Mouse (Mus musculus): ENCODE measurements at regions not wholly inside any gene's neighbourhood (a gene's known extent, or its start where the extent isn't known, plus 50 kb on each side); places are given as distances from the start of the nearest gene placed in this dataset.

GRCm38 (mm10) chr1:57032407-57032806, 54.0 kb upstream of the Satb2 start:
- peak; percentile 1 for DNase-seq (ENCODE audit: low read depth)

DNA sequence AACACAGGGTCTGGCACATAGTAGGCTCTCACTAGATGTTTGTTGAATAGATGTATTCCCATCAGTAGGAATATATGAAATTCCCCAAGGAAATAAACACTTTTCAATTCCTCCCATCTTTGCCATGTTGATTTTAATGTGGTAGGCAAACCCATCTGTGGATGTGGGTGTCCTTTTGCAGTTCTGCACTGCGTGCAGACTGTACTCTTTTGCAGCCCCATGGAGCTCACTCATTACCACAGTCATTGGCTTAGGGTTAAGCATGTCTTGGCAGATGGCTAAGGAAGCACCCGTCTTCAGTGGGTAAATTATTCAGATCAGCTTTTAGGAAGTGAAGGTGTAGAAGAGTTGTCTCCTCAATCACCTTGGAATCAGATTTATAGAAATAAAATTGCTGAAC, 54.8 kb upstream of the Satb2 start:
- DNase-seq (ENCODE audit: low read depth): no peak

- DNase-seq (ENCODE audit: low read depth): no peak
Measured at GRCm38 (mm10) chr1:57034411-57034810, 56.0 kb upstream of the Satb2 start.

DNA sequence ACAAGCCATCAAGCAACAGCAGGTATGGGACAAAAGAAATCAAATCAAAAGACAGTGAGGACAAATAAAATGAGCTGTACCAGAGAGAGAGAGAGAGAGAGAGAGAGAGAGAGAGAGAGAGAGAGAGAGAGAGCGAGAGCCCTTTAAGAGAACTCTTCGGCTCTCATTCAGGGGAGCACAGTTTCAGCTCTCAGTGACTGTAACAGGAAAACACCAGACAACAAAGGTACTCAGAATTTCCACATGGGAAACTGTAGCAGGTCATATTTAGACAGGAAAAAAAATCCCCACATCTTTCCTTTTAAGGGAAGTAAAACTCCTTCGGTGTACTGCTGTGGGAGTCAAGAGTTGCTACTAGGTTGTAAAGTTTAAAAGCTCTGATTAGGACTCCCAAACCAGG, 57.9 kb upstream of the Satb2 start:
- no peak for DNase-seq (ENCODE audit: low read depth)

DNA sequence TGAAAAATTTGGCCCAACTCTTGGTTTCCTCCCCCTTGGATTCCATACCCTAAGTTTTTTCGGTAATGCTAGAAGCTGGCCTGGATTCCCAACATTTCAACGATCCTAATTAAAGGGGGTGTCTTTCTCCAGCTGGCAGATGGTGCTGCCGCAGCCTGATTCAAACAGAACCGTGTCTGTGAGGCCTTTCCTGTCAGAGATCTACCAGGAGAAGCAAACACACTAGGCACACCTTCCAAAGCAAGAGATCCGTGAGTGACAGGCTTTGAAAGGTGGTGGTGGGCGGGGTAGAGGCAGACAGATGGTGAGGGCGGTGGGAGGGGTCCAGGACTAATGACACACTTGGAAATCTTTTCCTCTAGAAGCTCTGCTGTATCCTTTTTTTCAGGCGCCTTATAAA, 61.8 kb upstream of the Satb2 start:
- DNase-seq (ENCODE audit: low read depth): no peak

- DNase-seq (ENCODE audit: low read depth): no peak
Measured at GRCm38 (mm10) chr1:57041578-57041977, 63.1 kb upstream of the Satb2 start.

GRCm38 (mm10) chr1:57053836-57054235, 75.4 kb upstream of the Satb2 start:
- DNase-seq (ENCODE audit: low read depth): no peak

DNA sequence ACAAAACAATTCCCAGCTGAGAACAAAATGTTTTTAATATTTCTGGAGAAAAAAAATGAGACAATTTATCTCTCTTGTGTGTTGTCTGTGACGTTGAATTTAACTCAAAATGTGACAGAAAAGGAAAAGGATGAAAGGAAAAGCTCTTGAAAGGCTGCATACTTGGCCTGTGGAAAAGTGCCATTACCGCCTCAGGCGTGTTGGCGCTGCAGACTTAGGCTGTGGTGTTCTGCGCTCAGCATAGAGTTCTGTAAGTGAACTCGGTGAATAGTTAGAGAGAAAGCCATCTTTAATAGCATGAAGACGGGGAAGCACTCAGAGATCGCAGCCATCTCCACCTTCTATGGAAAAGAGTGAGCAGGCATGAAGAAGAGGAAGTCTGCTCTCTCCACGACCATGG, 77.5 kb upstream of the Satb2 start:
- no peak for DNase-seq (ENCODE audit: low read depth)

GRCm38 (mm10) chr1:57059216-57059615, 80.8 kb upstream of the Satb2 start:
- DNase-seq (ENCODE audit: low read depth): no peak

DNA sequence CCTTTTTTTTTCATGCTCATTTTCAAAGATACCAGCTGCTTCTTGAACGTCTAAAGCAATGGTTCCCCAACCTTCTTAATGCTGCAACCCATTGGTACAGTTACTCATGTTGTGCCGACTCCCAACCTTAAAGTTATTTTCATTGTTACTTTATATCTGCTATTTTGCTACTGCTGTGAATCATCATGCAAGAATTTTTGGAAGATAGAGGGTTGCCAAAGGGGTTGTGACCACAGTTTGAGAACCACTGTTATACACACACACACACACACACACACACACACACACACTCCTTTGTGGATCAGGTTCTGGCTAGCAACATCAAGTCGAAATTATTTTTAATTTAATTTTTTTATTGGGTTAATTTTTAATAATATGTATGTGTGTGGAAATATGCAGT, 96.8 kb upstream of the Satb2 start:
- no peak for DNase-seq (ENCODE audit: low read depth)

- DNase-seq (ENCODE audit: low read depth): no peak
Measured at GRCm38 (mm10) chr1:57076696-57077095, 98.2 kb upstream of the Satb2 start.

DNA sequence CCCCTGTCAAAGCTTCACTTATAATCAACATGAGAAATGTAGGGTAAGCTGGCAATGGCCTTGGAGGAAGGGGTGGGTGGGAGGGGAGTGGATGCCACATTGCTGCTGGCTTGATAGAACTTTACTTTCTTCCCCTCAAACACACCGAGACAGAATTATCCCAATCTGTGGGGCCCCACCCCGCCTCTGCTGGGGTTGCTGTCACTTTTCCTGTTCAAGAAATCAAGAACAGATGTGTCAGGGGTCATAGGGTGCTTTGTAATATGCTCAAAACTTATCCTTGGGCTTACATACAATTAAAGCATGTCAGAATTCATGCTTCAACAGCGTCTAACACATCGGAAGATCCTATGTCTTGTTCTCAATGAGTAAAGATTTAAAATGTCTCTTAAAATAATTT, 101.9 kb upstream of the Satb2 start:
- no peak for DNase-seq (ENCODE audit: low read depth)

- no peak for DNase-seq (ENCODE audit: low read depth)
Measured at GRCm38 (mm10) chr1:57083134-57083533, 104.7 kb upstream of the Satb2 start.

DNA sequence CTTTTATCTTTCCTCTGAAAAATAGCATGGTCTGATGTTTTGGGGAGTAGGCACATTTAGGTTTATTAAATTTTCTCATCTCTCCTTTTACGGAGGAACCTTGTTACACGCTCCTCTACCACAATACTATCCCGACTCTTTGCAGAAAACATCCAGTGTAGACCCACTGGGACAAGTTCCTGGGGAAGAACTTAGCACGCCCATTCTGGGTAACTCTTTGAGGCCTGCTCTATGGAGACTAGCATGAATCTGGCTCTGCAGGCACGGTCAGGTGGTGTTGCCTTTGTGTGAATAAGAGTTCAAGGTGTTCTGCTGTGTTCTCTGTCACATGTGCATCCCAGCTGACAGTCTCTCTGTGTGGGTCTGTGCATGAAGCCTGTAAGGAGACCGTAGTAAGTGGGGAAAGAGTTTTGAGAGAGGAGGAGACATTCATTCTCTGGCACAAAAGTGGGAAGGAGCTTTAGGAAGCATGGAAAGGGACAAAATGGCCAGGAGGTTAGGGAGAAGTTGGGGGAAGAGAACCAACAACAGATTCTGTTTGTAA, 105.2 kb upstream of the Satb2 start:
- DNase-seq (ENCODE audit: low read depth): no peak

DNA sequence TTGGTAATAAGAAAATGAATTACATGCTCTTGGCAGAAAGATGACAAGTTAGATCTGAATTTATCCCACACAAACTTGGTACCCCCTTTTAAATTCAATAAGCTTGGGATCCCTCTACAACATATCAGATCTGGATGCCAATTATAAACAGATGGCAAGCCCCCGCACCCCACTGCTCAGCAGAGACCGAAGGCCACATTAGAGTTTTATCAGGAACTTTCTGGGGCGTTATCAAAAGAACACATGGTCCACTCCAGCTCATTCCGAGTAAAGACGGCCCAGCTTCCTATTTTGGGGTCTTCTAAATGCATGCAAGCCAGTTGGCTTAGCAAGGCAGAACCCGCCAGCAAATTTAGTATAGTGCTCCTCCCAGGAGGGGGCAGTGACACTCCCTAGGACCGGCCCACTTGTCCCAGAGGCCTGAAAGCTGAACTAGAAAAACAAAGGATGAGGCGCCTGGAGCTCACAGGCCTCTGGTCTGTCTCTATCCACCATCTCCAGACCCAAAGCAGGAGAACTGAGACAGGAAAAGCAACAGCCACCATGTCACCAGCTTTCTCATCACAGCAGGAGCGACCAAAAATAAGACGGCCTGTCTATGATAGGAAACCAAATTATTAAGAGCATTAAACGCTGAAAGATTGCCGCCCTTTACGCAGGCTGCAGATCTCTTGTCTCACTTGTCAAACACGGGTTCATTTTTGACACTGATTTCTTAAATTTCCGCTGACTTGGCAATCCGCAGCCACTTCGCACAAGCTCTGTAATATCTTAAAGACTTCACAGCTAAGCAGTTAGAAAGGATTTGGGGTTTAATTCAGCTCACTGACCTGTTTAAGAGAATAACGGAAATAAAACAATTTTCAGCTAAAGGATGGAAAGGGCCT, 117.2 kb upstream of the Satb2 start:
- DNase-seq (ENCODE audit: low read depth): no peak

DNA sequence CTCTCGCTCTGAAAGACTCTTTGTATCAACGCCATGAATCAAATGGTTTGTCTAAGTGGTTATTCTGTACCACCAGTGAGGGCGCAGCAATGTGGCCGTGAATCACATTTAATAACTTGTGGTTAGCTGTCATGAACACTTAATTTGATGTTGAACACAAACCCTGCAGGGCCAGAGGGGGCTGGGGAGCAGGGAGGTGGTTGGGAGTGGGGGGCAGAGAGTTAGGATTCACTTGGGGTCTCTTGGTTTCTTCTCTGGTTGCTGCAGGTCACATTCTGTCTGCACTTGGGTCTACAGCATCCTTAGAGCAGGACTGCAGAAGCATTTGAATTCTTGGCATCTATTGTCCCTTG, 117.8 kb upstream of the Satb2 start:
- DNase-seq (ENCODE audit: low read depth): no peak

DNA sequence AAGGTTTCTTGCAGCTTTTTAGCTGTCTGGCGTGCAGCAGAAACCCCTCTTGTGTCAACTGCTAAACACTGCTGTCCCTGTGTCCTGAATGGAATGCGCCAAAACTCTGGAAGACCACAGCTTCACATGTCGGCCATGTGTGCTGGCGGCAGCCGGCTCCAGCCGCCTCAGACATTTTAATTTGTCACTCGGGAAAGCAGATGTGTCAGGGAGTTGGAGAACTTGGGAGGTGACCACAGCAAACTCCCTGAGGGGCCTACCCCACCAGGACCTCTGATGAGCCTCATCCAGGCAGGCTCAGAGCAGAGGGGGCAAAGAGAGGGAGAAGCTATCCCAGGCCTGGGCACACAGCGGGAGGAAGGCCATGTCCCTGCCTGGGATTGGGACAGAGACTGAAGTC, 118.3 kb upstream of the Satb2 start:
- no peak for DNase-seq (ENCODE audit: low read depth)

- no peak for DNase-seq (ENCODE audit: low read depth)
Measured at GRCm38 (mm10) chr1:57100614-57101013, 122.2 kb upstream of the Satb2 start.

- no peak for DNase-seq (ENCODE audit: low read depth)
Measured at GRCm38 (mm10) chr1:57107308-57107707, 128.9 kb upstream of the Satb2 start.

- DNase-seq (ENCODE audit: low read depth): no peak
Measured at GRCm38 (mm10) chr1:57120678-57121077, 142.2 kb upstream of the Satb2 start.

GRCm38 (mm10) chr1:57144181-57144580, 165.7 kb upstream of the Satb2 start:
- DNase-seq (ENCODE audit: low read depth): no peak

- DNase-seq (ENCODE audit: low read depth): no peak
Measured at GRCm38 (mm10) chr1:57155869-57156268, 177.4 kb upstream of the Satb2 start.

- no peak for DNase-seq (ENCODE audit: low read depth)
Measured at GRCm38 (mm10) chr1:57164443-57164842, 186.0 kb upstream of the Satb2 start.

DNA sequence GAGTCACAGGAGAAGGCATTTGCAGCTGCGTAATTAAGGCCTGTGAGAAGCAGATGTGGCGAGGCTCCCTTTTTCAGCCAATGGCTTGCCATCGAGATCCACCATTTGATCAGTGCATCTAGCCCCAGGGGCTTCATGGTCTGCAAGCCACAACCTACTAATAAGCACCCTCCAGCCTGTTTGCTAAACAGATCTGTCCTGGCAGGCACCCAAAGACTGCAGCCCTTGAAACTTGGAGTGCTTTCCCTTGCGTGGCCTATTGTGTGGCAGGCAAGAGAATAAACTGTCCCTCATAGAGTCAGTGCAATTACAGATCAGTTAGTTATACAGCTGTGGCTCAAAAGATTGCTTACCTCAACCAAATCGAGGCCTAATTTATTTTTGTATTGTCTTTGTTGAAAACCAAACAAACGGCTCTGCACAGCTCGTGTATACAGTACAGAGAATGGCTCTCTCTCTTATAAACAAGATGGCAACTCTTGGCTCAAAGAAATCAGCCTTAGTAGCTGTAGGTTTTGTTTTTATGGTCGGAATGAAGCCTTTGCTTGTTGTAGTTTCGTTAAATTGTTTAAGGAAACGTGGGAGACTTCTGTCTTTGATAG, 195.9 kb upstream of the Satb2 start:
- DNase-seq (ENCODE audit: low read depth): no peak
